Mouse (Mus musculus): Measurements from ENCODE around the gene Fgd6. TPM values are rescaled to one million over a fixed set of nuclear protein-coding genes. Genes with fewer than 3 reads are reported as not detected.

Fgd6 gene
- polyA plus RNA-seq, 1 experiment: 3.7 TPM

DNA sequence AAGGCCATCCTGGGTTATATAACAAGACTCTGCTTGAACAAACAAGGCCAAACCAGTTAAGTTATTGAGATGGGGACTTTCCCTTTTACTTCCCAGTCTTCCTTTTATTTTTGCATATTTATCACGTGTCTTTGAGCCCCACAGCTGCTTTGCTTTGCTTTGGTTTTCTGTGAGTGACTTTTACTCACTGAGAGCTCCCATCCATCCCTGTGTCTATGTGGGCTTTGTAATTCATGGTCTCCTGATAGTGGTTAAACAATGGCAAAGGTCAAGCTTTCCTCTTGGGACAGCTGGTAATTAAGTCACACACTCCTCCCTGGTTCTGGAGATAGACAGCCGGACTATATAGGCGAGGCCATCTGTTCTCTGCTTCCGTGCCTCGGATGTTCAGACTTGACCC, 57.7 kb downstream of the Fgd6 start:
- Histone ChIP-seq H3K4me3 (ENCODE audit: low read depth, low read length) (no peak overlapping the region), H3K27me3 (ENCODE audit: control insufficient read depth, insufficient read depth, low read length) (no peaks in the 10 kb centered on the region), H3K27ac (ENCODE audit: insufficient read depth, low read depth, low read length) (0 out of 2 replicates have a peak overlapping the region, but pooled peaks have one; percentile 1), H3K4me1 (ENCODE audit: control insufficient read depth, insufficient read depth, insufficient read length, low read length) (peaks cover 15% of the 10 kb centered on the region; the same call in 1 of the 2 replicates), H3K36me3 (ENCODE audit: control insufficient read depth, insufficient read depth, low read length) (peaks cover 6% of the 10 kb centered on the region)
- WGBS: 40% methylated on average over 5 of the region's 5 CpGs
- TF ChIP-seq CTCF (IDR thresholded peaks at IDR 0.05; ENCODE audit: extremely low read depth, insufficient read length, insufficient replicate concordance, low read depth, low read length) (no peak), POLR2A (IDR thresholded peaks at IDR 0.05; ENCODE audit: low read depth, low read length) (no peak)

DNA sequence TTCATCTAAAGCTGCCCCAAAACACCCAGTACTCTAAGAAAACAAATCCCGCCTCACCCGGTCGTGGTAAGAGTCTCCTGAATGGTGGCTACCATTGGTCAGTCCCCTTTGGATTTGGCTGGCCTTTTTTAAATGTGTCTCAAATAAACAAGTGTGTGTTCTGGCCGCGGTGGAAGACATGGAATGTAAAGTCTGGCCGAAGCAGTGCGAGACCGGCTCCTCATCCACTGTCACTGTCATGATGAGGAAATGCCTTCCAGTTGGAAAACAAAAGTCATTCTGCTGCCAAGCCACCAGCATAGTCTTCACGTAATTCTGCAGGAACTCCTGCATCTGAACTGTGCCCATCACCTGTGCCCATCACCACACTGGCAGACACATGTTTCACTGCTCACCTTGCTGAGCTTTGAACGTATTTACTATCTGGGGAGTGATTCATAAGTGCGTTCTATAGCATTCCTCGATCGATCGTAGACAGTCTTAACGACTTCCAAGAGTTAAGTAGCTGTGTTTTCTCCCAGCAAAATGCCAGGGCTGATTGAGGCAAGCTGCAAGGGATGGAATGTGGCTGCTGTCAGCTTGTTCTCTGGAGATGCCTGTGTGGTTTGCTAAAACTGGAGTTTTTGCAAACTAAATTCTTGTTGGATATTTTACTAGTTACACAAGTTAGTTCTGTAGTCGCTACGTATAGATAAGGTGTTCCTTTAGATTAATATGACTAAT, 60.1 kb downstream of the Fgd6 start:
- Histone ChIP-seq H3K36me3 (ENCODE audit: control insufficient read depth, insufficient read depth, low read length) (peaks cover 2% of the 10 kb centered on the region; the same call in 1 of the 2 replicates), H3K4me1 (ENCODE audit: control insufficient read depth, insufficient read depth, insufficient read length, low read length) (peaks cover 15% of the 10 kb centered on the region; the same call in 1 of the 2 replicates), H3K27ac (ENCODE audit: insufficient read depth, low read depth, low read length) (peak overlapping the region; percentile 58; the same call in 1 of the 2 replicates), H3K4me3 (ENCODE audit: low read depth, low read length) (no peak overlapping the region), H3K27me3 (ENCODE audit: control insufficient read depth, insufficient read depth, low read length) (no peaks in the 10 kb centered on the region)
- 47% methylated on average over 17 of the region's 17 CpGs for WGBS
- TF ChIP-seq POLR2A (IDR thresholded peaks at IDR 0.05; ENCODE audit: low read depth, low read length) (no peak), CTCF (IDR thresholded peaks at IDR 0.05; ENCODE audit: extremely low read depth, insufficient read length, insufficient replicate concordance, low read depth, low read length) (no peak)

DNA sequence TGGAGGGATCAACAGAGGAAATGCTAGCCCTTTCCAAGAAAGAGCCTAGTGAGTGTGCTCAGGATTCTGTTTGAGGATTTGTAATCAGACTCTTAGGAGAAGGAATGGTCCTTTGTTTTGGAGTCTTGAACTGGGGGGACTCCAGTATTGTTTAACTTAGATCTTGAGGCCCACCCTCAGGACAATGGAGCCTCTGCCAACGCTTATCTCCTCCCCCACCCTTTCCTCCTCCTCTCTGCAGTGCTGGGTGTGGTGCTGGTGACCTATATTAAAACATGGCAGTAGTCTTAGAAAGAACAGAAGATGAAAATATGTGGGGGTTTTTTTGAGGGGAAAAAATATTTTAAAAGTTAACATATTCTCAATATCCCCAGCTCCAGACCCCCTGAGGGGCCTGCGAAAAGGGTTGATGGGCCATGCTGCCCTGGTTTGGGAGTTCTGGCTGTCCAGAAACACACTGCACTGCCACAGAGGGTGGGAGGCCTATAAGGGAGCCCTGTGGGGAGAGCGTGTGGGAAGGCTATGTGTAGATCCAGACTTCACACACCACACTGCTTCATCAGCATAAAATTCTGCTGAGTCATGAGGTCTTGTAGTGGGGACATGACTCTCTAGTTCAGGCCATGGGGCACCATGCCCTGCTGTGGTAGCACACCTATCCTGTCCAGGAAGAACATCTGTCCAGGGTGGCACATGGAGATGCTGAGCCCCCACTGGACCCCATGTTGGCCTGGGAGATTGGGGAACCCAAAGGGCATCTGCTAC, 61.5 kb downstream of the Fgd6 start:
- Histone ChIP-seq H3K4me3 (ENCODE audit: low read depth, low read length) (no peak overlapping the region), H3K27ac (ENCODE audit: insufficient read depth, low read depth, low read length) (no peak overlapping the region), H3K27me3 (ENCODE audit: control insufficient read depth, insufficient read depth, low read length) (no peaks in the 10 kb centered on the region), H3K4me1 (ENCODE audit: control insufficient read depth, insufficient read depth, insufficient read length, low read length) (peaks cover 15% of the 10 kb centered on the region; the same call in 1 of the 2 replicates), H3K36me3 (ENCODE audit: control insufficient read depth, insufficient read depth, low read length) (no peaks in the 10 kb centered on the region)
- TF ChIP-seq CTCF (IDR thresholded peaks at IDR 0.05; ENCODE audit: extremely low read depth, insufficient read length, insufficient replicate concordance, low read depth, low read length) (no peak), POLR2A (IDR thresholded peaks at IDR 0.05; ENCODE audit: low read depth, low read length) (no peak)
- WGBS: 78% methylated on average over 3 of the region's 3 CpGs

DNA sequence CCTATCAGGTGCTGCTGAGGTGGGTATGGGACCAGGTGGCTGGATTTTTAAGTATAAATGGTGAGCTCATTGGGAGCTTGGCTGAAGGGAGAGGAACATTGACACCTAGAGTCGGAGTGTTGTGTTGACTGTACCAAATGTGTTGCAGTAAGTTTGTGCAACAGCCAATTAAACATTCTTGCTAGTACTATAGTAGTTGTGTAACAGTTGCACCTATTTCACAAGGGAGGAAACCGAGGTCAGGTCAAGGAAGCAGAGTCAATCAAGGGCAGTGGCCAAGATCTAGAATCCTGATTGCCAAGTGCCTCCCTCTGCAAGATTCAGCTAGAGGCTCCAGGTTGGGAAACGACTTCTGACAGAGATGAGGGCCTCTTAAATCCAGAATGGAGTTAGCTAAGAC, 62.3 kb downstream of the Fgd6 start:
- peaks cover 15% of the 10 kb centered on the region; the same call in 1 of the 2 replicates for H3K4me1 ChIP-seq (ENCODE audit: control insufficient read depth, insufficient read depth, insufficient read length, low read length)
- no peaks in the 10 kb centered on the region for H3K36me3 ChIP-seq (ENCODE audit: control insufficient read depth, insufficient read depth, low read length)
- no peak overlapping the region for H3K4me3 ChIP-seq (ENCODE audit: low read depth, low read length)
- no peak overlapping the region for H3K27ac ChIP-seq (ENCODE audit: insufficient read depth, low read depth, low read length)
- TF ChIP-seq CTCF (IDR thresholded peaks at IDR 0.05; ENCODE audit: extremely low read depth, insufficient read length, insufficient replicate concordance, low read depth, low read length): no peak
- TF ChIP-seq POLR2A (IDR thresholded peaks at IDR 0.05; ENCODE audit: low read depth, low read length): no peak
- H3K27me3 ChIP-seq (ENCODE audit: control insufficient read depth, insufficient read depth, low read length): no peaks in the 10 kb centered on the region
- 54% methylated on average over 3 of the region's 3 CpGs for WGBS

DNA sequence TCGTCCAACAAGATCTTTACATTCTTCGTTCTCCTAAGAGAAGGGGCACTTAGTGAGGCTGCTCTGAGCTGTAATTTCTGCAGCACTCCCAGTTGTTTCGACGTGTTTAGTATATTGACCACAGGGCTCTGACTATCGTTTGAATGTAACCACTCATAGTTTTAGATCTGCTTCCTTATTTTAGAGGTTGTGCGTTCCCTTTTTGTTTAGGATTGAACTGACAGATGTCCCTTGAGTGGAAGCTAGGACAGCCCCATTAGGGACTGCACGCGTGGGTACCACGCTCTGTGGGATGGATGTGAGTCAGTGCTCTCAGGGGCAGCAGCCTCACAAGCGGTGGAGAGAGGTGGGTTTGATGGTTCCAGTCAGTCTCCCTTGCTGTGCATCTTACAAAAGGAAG, 69.7 kb downstream of the Fgd6 start:
- no peaks in the 10 kb centered on the region for H3K4me1 ChIP-seq (ENCODE audit: control insufficient read depth, insufficient read depth, insufficient read length, low read length)
- TF ChIP-seq CTCF (IDR thresholded peaks at IDR 0.05; ENCODE audit: extremely low read depth, insufficient read length, insufficient replicate concordance, low read depth, low read length) (no peak), POLR2A (IDR thresholded peaks at IDR 0.05; ENCODE audit: low read depth, low read length) (no peak)
- 88% methylated on average over 10 of the region's 10 CpGs for WGBS
- no peak overlapping the region for H3K27ac ChIP-seq (ENCODE audit: insufficient read depth, low read depth, low read length)
- no peaks in the 10 kb centered on the region for H3K27me3 ChIP-seq (ENCODE audit: control insufficient read depth, insufficient read depth, low read length)
- H3K36me3 ChIP-seq (ENCODE audit: control insufficient read depth, insufficient read depth, low read length): peaks cover 11% of the 10 kb centered on the region
- no peak overlapping the region for H3K4me3 ChIP-seq (ENCODE audit: low read depth, low read length)

DNA sequence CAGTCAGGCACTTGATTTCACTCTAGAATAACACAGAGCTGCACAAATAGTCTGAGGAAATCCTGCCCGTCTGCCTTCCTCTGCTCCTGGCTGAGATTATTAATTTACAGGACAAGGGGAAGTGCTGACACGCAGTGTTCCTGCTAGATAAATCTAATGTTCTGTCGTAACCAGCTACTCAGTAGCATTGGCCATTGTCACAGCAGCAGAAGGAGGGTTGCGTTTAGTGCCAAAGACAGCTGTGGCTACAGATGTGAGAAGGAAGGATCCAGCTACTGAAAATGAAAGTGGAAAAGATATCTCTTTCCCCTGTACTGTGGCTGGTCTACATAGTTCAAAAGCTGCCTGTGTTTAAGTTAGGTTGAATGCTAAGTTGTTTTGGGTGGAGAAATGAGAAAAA, 71.4 kb downstream of the Fgd6 start:
- TF ChIP-seq CTCF (IDR thresholded peaks at IDR 0.05; ENCODE audit: extremely low read depth, insufficient read length, insufficient replicate concordance, low read depth, low read length): no peak
- H3K27me3 ChIP-seq (ENCODE audit: control insufficient read depth, insufficient read depth, low read length): no peaks in the 10 kb centered on the region
- WGBS: 17% methylated on average over 4 of the region's 4 CpGs
- H3K4me1 ChIP-seq (ENCODE audit: control insufficient read depth, insufficient read depth, insufficient read length, low read length): no peaks in the 10 kb centered on the region
- H3K36me3 ChIP-seq (ENCODE audit: control insufficient read depth, insufficient read depth, low read length): peaks cover 11% of the 10 kb centered on the region
- no peak overlapping the region for H3K27ac ChIP-seq (ENCODE audit: insufficient read depth, low read depth, low read length)
- no peak overlapping the region for H3K4me3 ChIP-seq (ENCODE audit: low read depth, low read length)

DNA sequence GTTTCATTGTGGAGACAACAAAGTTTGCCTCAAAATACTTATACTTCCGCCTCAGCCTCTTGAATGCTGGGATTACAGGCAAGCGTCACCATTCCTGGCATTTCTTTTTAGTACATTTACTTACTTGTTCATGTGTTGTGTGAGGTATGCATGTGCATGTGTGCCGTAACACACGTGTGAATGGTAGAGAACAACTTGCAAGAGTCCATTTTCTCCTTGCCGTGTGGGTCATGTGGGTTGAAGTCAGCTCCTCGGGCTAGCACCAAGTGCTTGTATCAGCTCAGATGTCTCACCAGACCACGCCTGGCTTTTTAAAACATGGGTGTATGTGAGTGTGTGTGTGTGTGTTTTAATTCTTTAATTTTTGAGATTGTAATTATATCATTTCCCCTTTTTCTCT, 71.8 kb downstream of the Fgd6 start:
- Histone ChIP-seq H3K4me3 (ENCODE audit: low read depth, low read length) (no peak overlapping the region), H3K36me3 (ENCODE audit: control insufficient read depth, insufficient read depth, low read length) (peaks cover 11% of the 10 kb centered on the region), H3K4me1 (ENCODE audit: control insufficient read depth, insufficient read depth, insufficient read length, low read length) (no peaks in the 10 kb centered on the region), H3K27me3 (ENCODE audit: control insufficient read depth, insufficient read depth, low read length) (no peaks in the 10 kb centered on the region), H3K27ac (ENCODE audit: insufficient read depth, low read depth, low read length) (no peak overlapping the region)
- TF ChIP-seq POLR2A (IDR thresholded peaks at IDR 0.05; ENCODE audit: low read depth, low read length) (no peak), CTCF (IDR thresholded peaks at IDR 0.05; ENCODE audit: extremely low read depth, insufficient read length, insufficient replicate concordance, low read depth, low read length) (no peak)
- WGBS: 91% methylated on average over 7 of the region's 7 CpGs
